Mouse (Mus musculus) intestine, embryonic 15.5 days (tissue): ENCODE results near the gene Lmod3. TPM values are rescaled to one million over a fixed set of nuclear protein-coding genes. Genes with fewer than 3 reads are reported as not detected.

Source experiments
- ATAC-seq: fragments of 200-750 bp; cut with Nextera tagmentation; 2 replicates; pipeline ENCODE4 v1.8.0; 2017; ENCODE audit warnings: moderate TSS enrichment, moderate library complexity
- H3K27ac ChIP-seq: fragments of 300-500 bp; sonication (generic); 2 replicates; pipeline ENCODE4 v1.5.1; 2015; ENCODE audit warnings: mild to moderate bottlenecking, inconsistent platforms
- H3K27me3 ChIP-seq: fragments of 300-500 bp; sonication (generic); replicated peaks from 2 replicates; pipeline ENCODE4 v1.6.1; 2015; ENCODE audit warnings: inconsistent platforms
- H3K36me3 ChIP-seq: fragments of 300-500 bp; sonication (generic); 2 replicates; pipeline ENCODE4 v1.6.1; 2015; ENCODE audit warnings: inconsistent platforms
- H3K4me1 ChIP-seq: fragments of 300-500 bp; sonication (generic); replicated peaks from 2 replicates; pipeline ENCODE4 v1.6.1; 2015; ENCODE audit warnings: inconsistent platforms
- H3K4me2 ChIP-seq: fragments of 300-500 bp; sonication (generic); replicated peaks from 2 replicates; pipeline ENCODE4 v1.6.1; 2015; ENCODE audit warnings: mild to moderate bottlenecking, inconsistent platforms
- H3K4me3 ChIP-seq: fragments of 300-500 bp; sonication (generic); replicated peaks from 2 replicates; pipeline ENCODE4 v1.5.1; 2015; ENCODE audit warnings: inconsistent platforms
- H3K9ac ChIP-seq: fragments of 300-500 bp; sonication (generic); 2 replicates; pipeline ENCODE4 v1.6.1; 2015; ENCODE audit warnings: inconsistent platforms
- H3K9me3 ChIP-seq: fragments of 300-500 bp; sonication (generic); 2 replicates; pipeline ENCODE4 v1.6.1; 2016; ENCODE audit warnings: inconsistent platforms
- WGBS: fragments of 180-500 bp; shearing (Covaris S2); methylation state at CpG from one replicate; pipeline ENCODE4 v1.1.7; 2015; 5-methylcytosine and 5-hydroxymethylcytosine counted together
- polyA plus RNA-seq: library from polyadenylated mRNA; unstranded; fragments of >200 nt; fragmentation: Nextera tagmentation; extraction: Ambion mirVana; gene quantifications from 2 replicates; pipeline ENCODE4 v1.2.1, GENCODE M21; 2015

The Lmod3 gene
- polyA plus RNA-seq, 1 experiment from 2014 or later, result 0.16 TPM

DNA sequence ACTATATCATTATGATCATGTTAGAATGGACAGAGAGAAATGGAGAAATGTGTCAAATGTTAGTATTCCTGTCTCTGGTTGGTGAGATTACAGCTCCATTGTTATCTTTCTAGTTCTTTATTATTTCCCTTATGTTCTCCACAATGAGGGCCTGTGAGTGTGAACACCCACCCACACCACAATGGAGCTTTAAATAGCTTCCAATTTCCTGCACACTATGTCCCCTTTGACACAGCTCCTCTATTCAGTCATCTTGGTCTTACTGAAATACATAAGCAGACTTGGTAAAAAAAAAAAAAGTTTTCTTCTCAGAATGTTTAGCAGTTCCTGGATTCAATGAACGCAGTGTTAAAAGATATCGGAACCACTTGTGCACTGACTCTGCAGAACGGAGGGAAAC is 38.1 kb upstream of the Lmod3 start:
- peaks cover 5% of the 10 kb centered on the region; the same call in 1 of the 2 replicates for H3K36me3 ChIP-seq
- WGBS, result 70% methylated on average over 3 of the region's 3 CpGs
- no peaks in the 10 kb centered on the region for H3K27me3 ChIP-seq
- no peaks in the 10 kb centered on the region for H3K9me3 ChIP-seq
- no peak for ATAC-seq
- no peak overlapping the region for H3K4me3 ChIP-seq
- no peak overlapping the region for H3K27ac ChIP-seq
- no peak overlapping the region for H3K4me2 ChIP-seq
- H3K4me1 ChIP-seq, result peaks cover 8% of the 10 kb centered on the region; the same call in 1 of the 2 replicates
- H3K9ac ChIP-seq, result no peak overlapping the region

GRCm38 (mm10) chr6:97289838-97290237 is 37.3 kb upstream of the Lmod3 start:
- Histone ChIP-seq H3K4me2 (no peak overlapping the region), H3K4me1 (peaks cover 8% of the 10 kb centered on the region; the same call in 1 of the 2 replicates), H3K4me3 (no peak overlapping the region), H3K27me3 (no peaks in the 10 kb centered on the region), H3K27ac (no peak overlapping the region), H3K9ac (no peak overlapping the region), H3K9me3 (no peaks in the 10 kb centered on the region), H3K36me3 (no peaks in the 10 kb centered on the region)
- no peak for ATAC-seq
- 91% methylated on average over 4 of the region's 4 CpGs for WGBS

- H3K4me3 ChIP-seq, result no peak overlapping the region
- H3K4me2 ChIP-seq, result no peak overlapping the region
- H3K9me3 ChIP-seq, result no peaks in the 10 kb centered on the region
- no peaks in the 10 kb centered on the region for H3K27me3 ChIP-seq
- no peaks in the 10 kb centered on the region for H3K36me3 ChIP-seq
- WGBS, result 46% methylated on average over 10 of the region's 10 CpGs
- H3K9ac ChIP-seq, result no peak overlapping the region
- H3K4me1 ChIP-seq, result peaks cover 8% of the 10 kb centered on the region; the same call in 1 of the 2 replicates
- H3K27ac ChIP-seq, result no peak overlapping the region
- no peak for ATAC-seq
These were observed 36.8 kb upstream of the Lmod3 start for GRCm38 (mm10) chr6:97289316-97289820.

- peak; percentile 88 for ATAC-seq
- no peaks in the 10 kb centered on the region for H3K9me3 ChIP-seq
- no peak overlapping the region for H3K4me2 ChIP-seq
- H3K4me1 ChIP-seq, result peaks cover 8% of the 10 kb centered on the region; the same call in 1 of the 2 replicates
- H3K9ac ChIP-seq, result no peak overlapping the region
- peak overlapping the region; percentile 69; the same call in 1 of the 2 replicates for H3K27ac ChIP-seq
- 57% methylated on average over 19 of the region's 19 CpGs for WGBS
- H3K27me3 ChIP-seq, result no peaks in the 10 kb centered on the region
- H3K4me3 ChIP-seq, result no peak overlapping the region
- no peaks in the 10 kb centered on the region for H3K36me3 ChIP-seq
These were observed 35.7 kb upstream of the Lmod3 start for GRCm38 (mm10) chr6:97288047-97288855.

GRCm38 (mm10) chr6:97286332-97286731 is 33.8 kb upstream of the Lmod3 start:
- Histone ChIP-seq H3K4me1 (peaks cover 8% of the 10 kb centered on the region; the same call in 1 of the 2 replicates), H3K4me3 (no peak overlapping the region), H3K9me3 (no peaks in the 10 kb centered on the region), H3K9ac (no peak overlapping the region), H3K36me3 (no peaks in the 10 kb centered on the region), H3K4me2 (no peak overlapping the region), H3K27ac (no peak overlapping the region), H3K27me3 (no peaks in the 10 kb centered on the region)
- ATAC-seq, result no peak
- WGBS, result 90% methylated on average over 5 of the region's 5 CpGs

DNA sequence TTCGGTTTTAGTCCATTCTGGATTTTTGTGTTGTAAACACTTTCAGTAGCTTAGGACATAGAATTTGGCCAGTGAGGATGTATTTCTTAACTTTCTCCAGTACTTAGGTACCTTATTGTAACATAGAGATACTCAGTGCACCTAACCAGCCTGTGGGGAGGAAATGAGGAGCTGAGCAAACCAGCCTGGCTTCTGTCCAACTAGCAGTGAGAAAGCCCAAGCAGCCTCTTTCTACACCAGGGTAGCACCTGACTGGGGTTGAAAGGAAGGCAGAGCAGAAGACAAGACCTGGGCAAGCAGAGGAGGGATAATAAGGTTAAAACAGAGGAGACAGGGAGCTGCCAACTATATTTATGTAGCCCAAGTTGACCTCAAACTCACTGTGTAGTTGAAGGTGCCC is 31.1 kb upstream of the Lmod3 start:
- Histone ChIP-seq H3K9ac (no peak overlapping the region), H3K27me3 (no peaks in the 10 kb centered on the region), H3K4me3 (no peak overlapping the region), H3K9me3 (no peaks in the 10 kb centered on the region), H3K4me2 (no peak overlapping the region), H3K36me3 (no peaks in the 10 kb centered on the region), H3K4me1 (peaks cover 4% of the 10 kb centered on the region; the same call in 1 of the 2 replicates), H3K27ac (no peak overlapping the region)
- 93% methylated on average over 1 of the region's 1 CpGs for WGBS
- no peak for ATAC-seq

- Histone ChIP-seq H3K27me3 (no peaks in the 10 kb centered on the region), H3K9ac (no peak overlapping the region), H3K27ac (no peak overlapping the region), H3K4me1 (peaks cover 4% of the 10 kb centered on the region; the same call in 1 of the 2 replicates), H3K4me2 (no peak overlapping the region), H3K9me3 (no peaks in the 10 kb centered on the region), H3K36me3 (no peaks in the 10 kb centered on the region), H3K4me3 (no peak overlapping the region)
- WGBS, result 56% methylated on average over 6 of the region's 6 CpGs
- no peak for ATAC-seq
These were observed 26.3 kb upstream of the Lmod3 start for GRCm38 (mm10) chr6:97278878-97279277.

- Histone ChIP-seq H3K27ac (no peak overlapping the region), H3K36me3 (no peaks in the 10 kb centered on the region), H3K27me3 (no peaks in the 10 kb centered on the region), H3K9me3 (no peaks in the 10 kb centered on the region), H3K4me2 (peak overlapping the region; percentile 54), H3K4me1 (peaks cover 4% of the 10 kb centered on the region; the same call in 1 of the 2 replicates), H3K4me3 (peak overlapping the region; percentile 5), H3K9ac (no peak overlapping the region)
- ATAC-seq, result peak; percentile 76
- WGBS, result 9% methylated on average over 19 of the region's 19 CpGs
These were observed 25.6 kb upstream of the Lmod3 start for GRCm38 (mm10) chr6:97278014-97278787.

DNA sequence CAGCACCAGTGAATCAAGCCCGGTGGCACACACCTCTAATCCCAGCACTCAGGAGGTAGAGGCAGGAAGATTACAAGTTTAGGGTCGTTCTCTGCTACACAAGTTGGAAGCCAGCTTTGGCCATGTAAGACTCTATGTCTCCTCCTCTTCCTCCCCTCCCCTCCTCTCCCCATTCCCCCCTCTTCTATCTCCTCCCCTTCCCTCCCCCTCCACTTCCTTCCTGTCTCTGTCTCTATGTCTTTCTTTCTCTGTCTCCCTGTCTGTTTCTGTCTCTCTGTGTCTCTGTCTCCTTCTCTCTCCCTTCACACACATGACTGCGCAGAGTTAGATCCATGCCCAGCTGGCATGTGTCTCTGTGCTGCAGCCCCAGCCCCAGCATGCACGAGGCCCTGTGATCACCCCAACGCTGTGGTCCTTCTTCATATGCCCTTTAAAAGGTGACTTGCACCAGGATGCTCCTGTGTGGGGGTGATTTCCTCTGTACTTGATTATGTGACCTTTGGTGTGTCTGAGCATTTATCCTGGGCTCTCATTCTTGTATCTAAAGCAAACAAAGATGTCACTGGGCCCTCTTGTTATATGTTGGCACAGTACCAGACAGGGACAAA is 24.4 kb upstream of the Lmod3 start:
- Histone ChIP-seq H3K27me3 (no peaks in the 10 kb centered on the region), H3K4me3 (no peak overlapping the region), H3K4me2 (no peak overlapping the region), H3K27ac (no peak overlapping the region), H3K4me1 (peaks cover 4% of the 10 kb centered on the region; the same call in 1 of the 2 replicates), H3K36me3 (no peaks in the 10 kb centered on the region), H3K9ac (no peak overlapping the region), H3K9me3 (no peaks in the 10 kb centered on the region)
- no peak for ATAC-seq
- WGBS, result 59% methylated on average over 5 of the region's 5 CpGs

GRCm38 (mm10) chr6:97276366-97276765 is 23.8 kb upstream of the Lmod3 start:
- no peak overlapping the region for H3K4me3 ChIP-seq
- H3K36me3 ChIP-seq, result no peaks in the 10 kb centered on the region
- H3K9ac ChIP-seq, result no peak overlapping the region
- no peak for ATAC-seq
- H3K27me3 ChIP-seq, result no peaks in the 10 kb centered on the region
- H3K27ac ChIP-seq, result no peak overlapping the region
- peaks cover 4% of the 10 kb centered on the region; the same call in 1 of the 2 replicates for H3K4me1 ChIP-seq
- 46% methylated on average over 4 of the region's 4 CpGs for WGBS
- H3K9me3 ChIP-seq, result no peaks in the 10 kb centered on the region
- H3K4me2 ChIP-seq, result no peak overlapping the region

- Histone ChIP-seq H3K4me1 (peaks cover 4% of the 10 kb centered on the region; the same call in 1 of the 2 replicates), H3K9ac (no peak overlapping the region), H3K36me3 (no peaks in the 10 kb centered on the region), H3K4me3 (no peak overlapping the region), H3K27ac (no peak overlapping the region), H3K9me3 (no peaks in the 10 kb centered on the region), H3K4me2 (no peak overlapping the region), H3K27me3 (no peaks in the 10 kb centered on the region)
- 59% methylated on average over 4 of the region's 4 CpGs for WGBS
- ATAC-seq, result no peak
These were observed 23.2 kb upstream of the Lmod3 start for GRCm38 (mm10) chr6:97275760-97276159.

DNA sequence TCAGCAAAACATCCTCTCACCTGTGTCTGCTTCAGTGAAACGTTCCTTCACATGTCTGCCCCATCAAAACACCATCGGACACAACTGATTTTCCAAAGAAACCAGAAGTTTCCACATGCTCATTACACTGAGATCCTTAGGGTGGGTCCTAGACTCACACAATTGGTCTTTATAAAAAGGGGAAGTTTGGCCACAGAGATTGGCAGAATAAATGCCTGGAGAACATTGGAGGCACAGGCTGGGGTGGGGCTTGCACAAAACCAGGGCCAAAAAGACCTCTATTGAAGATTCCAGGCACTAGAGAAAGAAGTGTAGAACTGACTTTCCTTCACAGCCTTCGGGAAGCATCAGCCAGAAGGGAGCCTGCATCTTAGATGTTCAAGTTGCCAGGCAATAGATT is 21.2 kb upstream of the Lmod3 start:
- Histone ChIP-seq H3K4me3 (no peak overlapping the region), H3K4me1 (peaks cover 4% of the 10 kb centered on the region; the same call in 1 of the 2 replicates), H3K36me3 (no peaks in the 10 kb centered on the region), H3K4me2 (no peak overlapping the region), H3K27ac (no peak overlapping the region), H3K9me3 (no peaks in the 10 kb centered on the region), H3K27me3 (no peaks in the 10 kb centered on the region), H3K9ac (no peak overlapping the region)
- WGBS, result 67% methylated on average over 3 of the region's 3 CpGs
- no peak for ATAC-seq
